Comparison of ENCODE assay signal across 8 mouse cellular contexts in the genomic region with DNA sequence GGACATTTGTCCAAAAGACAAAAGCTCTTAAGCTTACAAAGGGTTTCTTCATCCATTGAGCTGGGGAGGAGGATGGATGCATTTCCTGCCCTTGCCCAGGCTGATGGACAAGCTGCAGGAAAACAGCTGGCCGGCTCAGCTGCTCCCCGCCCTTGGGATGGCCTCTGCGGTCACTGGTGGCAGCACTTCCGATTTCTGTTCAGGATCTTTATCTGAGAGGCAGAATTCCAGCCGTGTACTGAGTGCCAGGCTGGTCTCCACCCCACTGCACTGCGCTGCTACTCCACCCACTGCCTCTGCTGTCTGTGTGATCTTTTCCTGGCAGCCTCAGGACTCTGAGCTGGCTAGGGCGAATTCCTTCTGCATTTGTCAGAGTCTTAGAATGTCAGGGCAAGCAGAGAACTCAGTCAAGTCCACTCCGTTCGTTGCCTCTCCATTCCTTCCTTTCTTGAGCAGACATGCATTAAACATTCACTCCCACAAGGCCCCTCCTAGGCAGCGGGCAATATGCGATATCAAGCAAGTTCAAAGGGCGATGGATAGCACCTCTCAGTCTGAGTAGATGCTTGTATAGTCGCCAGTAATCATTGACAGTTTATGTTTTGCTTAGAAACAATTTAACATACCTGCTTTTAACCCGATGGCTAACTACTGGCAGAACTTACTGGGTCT. TPM values are rescaled to one million over a fixed set of nuclear protein-coding genes. Genes with fewer than 3 reads are reported as not detected.
DNase-seq lines count a peak whose midpoint lies in the region; ATAC-seq lines count a peak whose summit lies in the region.

No protein-coding gene starts in this region.

- peak; percentile 46; the same call in 1 of the 2 replicates for ATAC-seq in granulocyte monocyte progenitor cell, adult 5-6 weeks (replicated peaks; ENCODE audit: poor library complexity, severe bottlenecking)
- ATAC-seq in monocyte, adult 5-6 weeks (replicated peaks; ENCODE audit: insufficient number of reproducible peaks, low FRiP score, low TSS enrichment, poor library complexity, severe bottlenecking): no peak

- peak; percentile 83 for DNase-seq in MN1 (ENCODE audit: low spot score)
- peak; percentile 44 to 46 for DNase-seq in adrenal gland, adult 18-20 months (ENCODE audit: low spot score in 2 of 2)
- DNase-seq in kidney, adult 9 months: peak; percentile 86
- peak; percentile 52 for DNase-seq in mesoderm, embryonic 11.5 days (ENCODE audit: low read depth, low spot score)
- no peak for DNase-seq in right cerebral cortex, adult 18-20 months
- no peak for DNase-seq in layer of hippocampus, adult 9-10 months (ENCODE audit: low spot score)

RNA-seq across cellular contexts. Expression of gene Itgb6, which starts 33.4 kb away (rescaled TPM):
- under 1 TPM in 1 of 2 experiments, not detected in 1; 0.26 TPM for total RNA-seq in adrenal gland, adult 18-20 months (2021)
- 0.53 TPM in 1 of 2 replicates, not detected in the other for total RNA-seq in granulocyte monocyte progenitor cell, adult 5-6 weeks (2014; fragmentation: Nextera tagmentation)
- not detected in 2 replicates for total RNA-seq in granulocyte monocyte progenitor cell, adult 5-6 weeks (2017)
- total RNA-seq in monocyte, adult 5-6 weeks (2017): not detected in 3 replicates

Comparison
In these comparisons a context has a peak if more than half of its experiments do, and no peak if none do; other contexts are left out.
1. DNase-seq: peak in MN1 (single experiment), adrenal gland, adult 18-20 months (2 of 2), kidney, adult 9 months (single experiment) and mesoderm, embryonic 11.5 days (single experiment); none in right cerebral cortex, adult 18-20 months (single experiment) and layer of hippocampus, adult 9-10 months (single experiment).